Mouse (Mus musculus): ENCODE data around the gene Rftn1.
A peak's percentile ranks its signal among the peaks of the same experiment; 100 is the strongest.
"Not testable (repeated sequence)": the region's sequence is repeated elsewhere in the genome, so short reads cannot be mapped to it uniquely, and the experiment has no call there.

DNA sequence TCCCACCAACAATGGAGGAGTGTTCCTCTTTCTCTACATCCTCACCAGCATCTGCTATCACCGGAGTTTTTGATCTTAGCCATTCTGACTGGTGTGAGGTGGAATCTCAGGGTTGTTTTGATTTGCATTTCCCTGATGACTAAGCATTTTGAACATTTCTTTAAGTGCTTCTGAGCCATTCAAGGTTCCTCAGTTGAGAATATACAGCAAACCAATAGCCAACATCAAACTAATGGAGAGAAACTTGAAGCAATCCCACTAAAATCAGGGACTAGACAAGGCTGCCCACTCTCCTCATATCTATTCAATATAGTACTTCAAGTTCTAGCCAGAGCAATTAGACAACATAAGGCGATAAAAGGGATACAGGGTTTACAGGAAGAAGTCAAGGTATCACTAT, 15.4 kb upstream of the Rftn1 start:
- TF ChIP-seq CTCF (conservative IDR thresholded peaks at IDR 0.05 in 1 of 2, IDR thresholded peaks at IDR 0.05 in 1 of 2; ENCODE audit: low read depth in 2 of 2, low read length in 2 of 2); MYC (IDR thresholded peaks at IDR 0.05; ENCODE audit: low read depth, low read length); ELF1 (IDR thresholded peaks at IDR 0.05; ENCODE audit: low read depth, low read length); SMC3 (IDR thresholded peaks at IDR 0.05; ENCODE audit: low read depth, low read length); EP300 (IDR thresholded peaks at IDR 0.05; ENCODE audit: low read length); MAZ (IDR thresholded peaks at IDR 0.05; ENCODE audit: low read depth, low read length); ETS1 (conservative IDR thresholded peaks at IDR 0.05; ENCODE audit: low read depth, low read length); TCF12 (IDR thresholded peaks at IDR 0.05; ENCODE audit: low read depth, low read length); ZKSCAN1 (IDR thresholded peaks at IDR 0.05; ENCODE audit: borderline replicate concordance, low read depth, low read length): not testable (repeated sequence)
- TF ChIP-seq POLR2A (IDR thresholded peaks at IDR 0.05; ENCODE audit: low read depth, low read length) (peak; percentile 44; the same call in 1 of the 2 replicates), MAFK (IDR thresholded peaks at IDR 0.05; ENCODE audit: insufficient replicate concordance, low read length) (0 out of 2 replicates have a peak, but pooled peaks have one; percentile 52), KAT2A (IDR thresholded peaks at IDR 0.05; ENCODE audit: insufficient replicate concordance, low read length) (0 out of 2 replicates have a peak, but pooled peaks have one; percentile 6), TBP (conservative IDR thresholded peaks at IDR 0.05; ENCODE audit: low read depth, low read length) (peak; percentile 93)
